Mouse (Mus musculus) splenic B cell, adult 2 months (primary cell): ENCODE results near the gene Pafah1b1.

ENCODE experiments used
- DNase-seq: peaks from one replicate; pipeline ENCODE4 v3.0.0-alpha.2; 2011; ENCODE audit warnings: low read depth, low spot score
- H3K27me3 ChIP-seq: 2 replicates; pipeline ENCODE4 v1.6.1; 2012; ENCODE audit warnings: mild to moderate bottlenecking, low read length, moderate library complexity, mixed read lengths; ENCODE audit not compliant: control insufficient read depth, poor library complexity, insufficient read depth, severe bottlenecking
- H3K36me3 ChIP-seq: 2 replicates; pipeline ENCODE4 v1.6.1; 2012; ENCODE audit warnings: mild to moderate bottlenecking, low read length, moderate library complexity, mixed read lengths; ENCODE audit not compliant: control insufficient read depth, poor library complexity, insufficient read depth, severe bottlenecking

Gene Pafah1b1

GRCm38 (mm10) chr11:74634490-74635275 is 89.8 kb downstream of the Pafah1b1 start:
- Histone ChIP-seq H3K36me3 (no peaks in the 10 kb centered on the region), H3K27me3 (no peaks in the 10 kb centered on the region)
- peak; percentile 86 for DNase-seq

- Histone ChIP-seq H3K36me3 (no peaks in the 10 kb centered on the region), H3K27me3 (no peaks in the 10 kb centered on the region)
- DNase-seq: no peak
Observed at GRCm38 (mm10) chr11:74631880-74632789, 92.3 kb downstream of the Pafah1b1 start.

- DNase-seq: no peak
- Histone ChIP-seq H3K36me3 (no peaks in the 10 kb centered on the region), H3K27me3 (no peaks in the 10 kb centered on the region)
Observed at GRCm38 (mm10) chr11:74627481-74627880, 97.0 kb downstream of the Pafah1b1 start.

- DNase-seq: no peak
- Histone ChIP-seq H3K36me3 (no peaks in the 10 kb centered on the region), H3K27me3 (no peaks in the 10 kb centered on the region)
Observed at GRCm38 (mm10) chr11:74625333-74625732, 99.1 kb downstream of the Pafah1b1 start.
